Mouse (Mus musculus) embryonic facial prominence, embryonic 13.5 days (tissue): Measurements from ENCODE around the gene Il18bp. TPM values are rescaled to one million over a fixed set of nuclear protein-coding genes. Genes with fewer than 3 reads are reported as not detected.
"Not testable (repeated sequence)": the region's sequence is repeated elsewhere in the genome, so short reads cannot be mapped to it uniquely, and the experiment has no call there.

Experiments used
- ATAC-seq: fragments of 200-750 bp; cut with Nextera tagmentation; 2 replicates; pipeline ENCODE4 v1.8.0; 2017; ENCODE audit warnings: low read depth; ENCODE audit not compliant: insufficient number of reproducible peaks, insufficient read depth, low FRiP score, low TSS enrichment
- H3K27ac ChIP-seq: fragments of 300-500 bp; sonication (generic); 2 replicates; pipeline ENCODE4 v1.5.1; 2015; ENCODE audit warnings: moderate library complexity, mild to moderate bottlenecking, inconsistent platforms
- H3K27me3 ChIP-seq: fragments of 300-500 bp; sonication (generic); 2 replicates; pipeline ENCODE4 v1.6.1; 2015; ENCODE audit warnings: mild to moderate bottlenecking, inconsistent platforms
- H3K36me3 ChIP-seq: fragments of 300-500 bp; sonication (generic); 2 replicates; pipeline ENCODE4 v1.6.1; 2015; ENCODE audit warnings: mild to moderate bottlenecking, inconsistent platforms
- H3K4me1 ChIP-seq: fragments of 300-500 bp; sonication (generic); 2 replicates; pipeline ENCODE4 v1.6.1; 2015; ENCODE audit warnings: inconsistent platforms
- H3K4me2 ChIP-seq: fragments of 300-500 bp; sonication (generic); 2 replicates; pipeline ENCODE4 v1.6.1; 2015; ENCODE audit warnings: moderate library complexity, mild to moderate bottlenecking, inconsistent platforms
- H3K4me3 ChIP-seq: fragments of 300-500 bp; sonication (generic); 2 replicates; pipeline ENCODE4 v1.5.1; 2015; ENCODE audit warnings: mild to moderate bottlenecking, inconsistent platforms
- H3K9ac ChIP-seq: fragments of 300-500 bp; sonication (generic); 2 replicates; pipeline ENCODE4 v1.6.1; 2015; ENCODE audit warnings: mild to moderate bottlenecking, inconsistent platforms
- H3K9me3 ChIP-seq: fragments of 300-500 bp; sonication (generic); 2 replicates; pipeline ENCODE4 v1.6.1; 2016; ENCODE audit warnings: inconsistent platforms
- WGBS: fragments of 180-500 bp; shearing (Covaris S2); methylation state at CpG from one replicate; pipeline ENCODE4 v1.1.7; 2015; ENCODE audit warnings: mixed read lengths; 5-methylcytosine and 5-hydroxymethylcytosine counted together
- polyA plus RNA-seq: library from polyadenylated mRNA; unstranded; fragments of >200 nt; fragmentation: Nextera tagmentation; extraction: Ambion mirVana; gene quantifications from 2 replicates; pipeline ENCODE4 v1.2.1, GENCODE M21; 2015

Gene Il18bp
- polyA plus RNA-seq, 1 experiment from 2014 or later = 3.3 TPM

DNA sequence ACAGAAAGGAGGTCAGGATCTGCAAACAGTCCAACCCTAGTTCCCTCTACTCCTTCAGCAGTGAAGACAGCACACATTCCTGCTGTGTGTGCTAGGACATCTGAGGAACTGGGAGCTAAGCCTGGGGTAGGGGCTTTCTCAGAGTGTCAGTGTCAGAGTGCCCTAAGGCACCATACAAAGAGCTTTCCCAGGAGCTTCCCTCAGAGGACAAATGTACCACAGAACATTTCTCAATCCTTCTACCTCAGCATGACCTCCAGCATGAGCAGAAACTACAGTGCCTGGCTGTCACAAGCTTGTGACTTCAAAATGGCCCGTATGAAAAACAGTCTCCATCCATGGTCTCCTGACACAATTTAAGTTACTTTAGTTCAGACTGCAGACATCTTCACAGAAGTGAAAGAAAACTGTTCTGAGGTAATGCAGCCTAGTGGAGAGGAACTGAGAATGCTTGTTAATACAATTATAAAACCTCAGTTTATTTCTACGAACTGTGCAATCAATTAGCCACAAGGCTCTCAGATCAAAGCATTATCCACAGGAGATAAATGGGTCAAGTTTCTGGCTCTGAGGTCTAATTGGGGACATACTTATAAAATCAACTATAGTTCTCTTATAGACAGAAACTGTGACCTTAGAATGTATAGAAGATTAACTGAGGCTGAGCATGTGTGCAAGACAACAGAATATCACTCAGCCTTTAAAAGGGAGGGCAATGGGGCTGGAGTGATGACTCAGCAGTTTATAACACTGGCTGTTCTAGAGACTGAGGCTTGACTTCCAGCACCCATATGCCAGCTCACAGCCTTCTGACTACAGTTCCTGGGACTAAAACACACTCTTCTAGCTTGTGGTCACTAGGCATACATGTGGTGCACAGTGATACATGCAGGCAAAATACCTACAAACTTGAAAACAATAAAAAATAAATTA lies 7.0 kb upstream of the Il18bp start:
- Histone ChIP-seq H3K4me3 (no peak overlapping the region), H3K27ac (no peak overlapping the region), H3K9me3 (no peaks in the 10 kb centered on the region), H3K4me1 (no peaks in the 10 kb centered on the region), H3K4me2 (no peak overlapping the region), H3K9ac (no peak overlapping the region), H3K36me3 (peaks cover 77% of the 10 kb centered on the region), H3K27me3 (no peaks in the 10 kb centered on the region)
- no peak for ATAC-seq
- 72% methylated on average over 2 of the region's 2 CpGs for WGBS

DNA sequence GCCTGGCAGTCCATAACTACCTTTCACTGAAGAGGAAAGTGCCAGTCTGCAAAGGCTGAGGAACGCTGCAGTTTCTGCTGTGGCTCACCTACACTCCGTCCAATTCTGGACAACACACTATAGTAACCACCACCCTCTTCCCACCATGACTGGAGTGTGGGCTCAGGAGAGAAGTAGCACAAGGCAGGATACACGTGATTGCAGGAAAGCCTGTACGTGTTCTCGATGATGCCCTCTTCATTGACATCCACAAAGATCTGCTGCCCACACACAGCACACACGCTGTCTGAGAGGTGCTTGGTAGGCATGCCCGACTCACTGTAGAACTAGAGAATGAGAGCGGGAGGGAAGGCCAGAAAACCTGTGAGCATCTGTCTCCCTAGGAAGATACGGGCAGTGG lies 5.3 kb upstream of the Il18bp start:
- no peak overlapping the region for H3K27ac ChIP-seq
- 96% methylated on average over 9 of the region's 9 CpGs for WGBS
- H3K4me2 ChIP-seq = no peak overlapping the region
- no peaks in the 10 kb centered on the region for H3K9me3 ChIP-seq
- H3K4me1 ChIP-seq = no peaks in the 10 kb centered on the region
- H3K27me3 ChIP-seq = no peaks in the 10 kb centered on the region
- H3K9ac ChIP-seq = no peak overlapping the region
- peaks cover 79% of the 10 kb centered on the region for H3K36me3 ChIP-seq
- no peak for ATAC-seq
- H3K4me3 ChIP-seq = no peak overlapping the region

DNA sequence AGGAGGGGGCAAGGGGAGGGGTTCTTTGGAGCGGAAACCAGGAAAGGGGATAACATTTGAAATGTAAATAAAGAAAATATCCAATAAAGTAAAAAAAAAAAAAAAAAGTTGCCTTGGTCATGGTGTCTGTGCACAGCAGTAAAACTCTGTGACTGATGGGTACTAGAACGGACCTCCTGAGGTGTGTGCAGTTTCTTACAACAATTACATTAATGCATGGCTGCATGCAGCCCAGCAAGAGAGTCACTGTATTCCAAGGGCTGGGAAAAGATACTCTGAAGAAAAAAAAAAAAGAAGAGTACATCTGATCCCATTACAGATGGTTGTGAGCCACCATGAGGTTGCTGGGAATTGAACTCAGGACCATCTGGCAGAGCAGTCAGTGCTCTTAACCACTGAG lies 2.4 kb upstream of the Il18bp start:
- H3K9me3 ChIP-seq, H3K9ac ChIP-seq, ATAC-seq, H3K4me3 ChIP-seq, H3K4me2 ChIP-seq, H3K27ac ChIP-seq, H3K4me1 ChIP-seq, H3K27me3 ChIP-seq: not testable (repeated sequence)
- 86% methylated on average over 2 of the region's 2 CpGs for WGBS
- peaks cover 87% of the 10 kb centered on the region for H3K36me3 ChIP-seq

DNA sequence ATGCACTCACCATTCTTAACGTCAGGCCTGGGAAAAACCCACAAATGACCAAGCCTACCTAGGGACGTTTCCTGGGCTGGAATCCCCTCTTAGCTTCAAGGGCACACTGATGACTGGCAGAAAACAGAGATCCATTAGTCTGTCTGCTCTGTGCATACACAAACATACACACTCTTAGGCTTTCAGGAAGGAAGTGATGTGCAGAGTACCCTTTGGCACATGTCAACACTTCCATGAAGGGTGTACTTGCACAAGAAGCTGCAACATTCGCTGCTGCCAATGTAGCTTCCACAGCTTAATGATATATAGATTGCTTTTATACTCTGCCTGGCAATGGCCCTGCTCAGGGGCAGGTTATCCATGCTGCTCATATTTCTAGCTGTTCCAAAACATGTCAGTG lies 872 bp upstream of the Il18bp start:
- no peaks in the 10 kb centered on the region for H3K27me3 ChIP-seq
- H3K4me3 ChIP-seq = no peak overlapping the region
- WGBS = 77% methylated on average over 3 of the region's 3 CpGs
- no peaks in the 10 kb centered on the region for H3K4me1 ChIP-seq
- peaks cover 94% of the 10 kb centered on the region for H3K36me3 ChIP-seq
- ATAC-seq = no peak
- H3K4me2 ChIP-seq = no peak overlapping the region
- H3K9ac ChIP-seq = no peak overlapping the region
- no peak overlapping the region for H3K27ac ChIP-seq
- no peaks in the 10 kb centered on the region for H3K9me3 ChIP-seq

DNA sequence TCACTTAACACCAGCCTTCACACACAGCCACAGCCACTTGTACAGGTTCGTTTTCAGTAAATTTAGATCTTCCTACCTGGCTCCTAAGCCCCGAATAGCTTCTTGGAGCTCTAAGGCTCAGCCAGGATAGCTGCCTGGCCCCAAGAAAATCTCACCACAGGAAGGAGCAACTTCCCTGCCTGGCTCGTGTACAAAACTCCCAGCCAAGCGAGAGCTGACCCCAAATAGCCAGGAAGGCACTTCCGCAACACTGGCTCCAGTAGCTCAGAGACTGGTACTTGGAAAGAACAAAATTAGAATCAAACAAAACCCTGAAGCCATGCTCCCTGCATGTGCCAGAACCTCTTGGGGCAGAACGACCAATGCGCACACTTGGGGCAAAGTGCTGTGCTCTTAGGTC lies 456 bp downstream of the Il18bp start:
- no peak overlapping the region for H3K9ac ChIP-seq
- no peak for ATAC-seq
- no peak overlapping the region for H3K27ac ChIP-seq
- no peaks in the 10 kb centered on the region for H3K9me3 ChIP-seq
- H3K36me3 ChIP-seq = peaks cover 96% of the 10 kb centered on the region
- no peaks in the 10 kb centered on the region for H3K27me3 ChIP-seq
- no peak overlapping the region for H3K4me2 ChIP-seq
- no peaks in the 10 kb centered on the region for H3K4me1 ChIP-seq
- no peak overlapping the region for H3K4me3 ChIP-seq
- 83% methylated on average over 7 of the region's 7 CpGs for WGBS

DNA sequence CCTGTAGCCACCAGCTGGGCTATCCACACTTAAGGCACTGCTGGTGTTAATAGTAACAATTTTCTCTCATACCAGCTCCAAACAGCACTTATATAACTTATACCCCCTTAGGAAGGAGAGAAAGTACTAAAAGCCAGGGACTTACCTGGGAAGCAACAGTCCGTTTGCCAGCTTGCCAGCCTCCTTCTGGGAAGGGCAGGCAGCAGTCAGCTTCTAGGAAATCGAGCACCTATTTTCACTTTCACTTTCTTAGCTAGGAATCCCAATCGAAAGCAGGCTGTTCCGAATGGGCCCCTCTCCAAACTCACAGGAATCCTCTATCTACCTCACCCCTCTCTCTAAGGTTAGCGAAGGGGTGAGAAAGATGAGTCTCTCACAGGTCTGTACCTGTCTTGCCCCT lies 1.0 kb downstream of the Il18bp start:
- 82% methylated on average over 5 of the region's 5 CpGs for WGBS
- Histone ChIP-seq H3K36me3 (peaks cover 96% of the 10 kb centered on the region), H3K4me2 (no peak overlapping the region), H3K4me1 (no peaks in the 10 kb centered on the region), H3K9me3 (no peaks in the 10 kb centered on the region), H3K27ac (no peak overlapping the region), H3K27me3 (no peaks in the 10 kb centered on the region), H3K4me3 (no peak overlapping the region), H3K9ac (no peak overlapping the region)
- ATAC-seq = no peak

DNA sequence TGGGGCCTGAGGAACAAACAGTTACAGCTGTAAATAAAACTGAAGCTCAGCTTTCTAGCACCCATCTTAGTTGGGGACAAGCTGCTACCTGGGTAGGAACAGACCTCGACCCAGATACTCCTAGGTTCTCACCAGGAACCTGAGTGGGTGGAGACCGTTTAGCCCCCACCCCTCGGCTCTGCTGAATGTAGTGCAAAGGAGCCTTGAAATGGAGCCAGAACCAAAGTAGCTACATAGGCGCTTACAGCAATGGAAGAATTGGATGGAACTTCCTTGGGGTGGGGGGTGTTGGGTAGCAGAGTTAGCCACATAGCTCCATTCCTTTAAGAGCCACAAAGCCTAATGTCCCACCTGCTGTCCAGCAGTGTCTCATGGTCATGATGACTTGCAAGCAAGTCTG lies 1.6 kb downstream of the Il18bp start:
- no peak overlapping the region for H3K4me3 ChIP-seq
- WGBS = 86% methylated on average over 4 of the region's 4 CpGs
- ATAC-seq = no peak
- no peaks in the 10 kb centered on the region for H3K27me3 ChIP-seq
- H3K36me3 ChIP-seq = peaks cover 96% of the 10 kb centered on the region
- H3K4me2 ChIP-seq = no peak overlapping the region
- H3K27ac ChIP-seq = no peak overlapping the region
- no peaks in the 10 kb centered on the region for H3K9me3 ChIP-seq
- no peaks in the 10 kb centered on the region for H3K4me1 ChIP-seq
- no peak overlapping the region for H3K9ac ChIP-seq

DNA sequence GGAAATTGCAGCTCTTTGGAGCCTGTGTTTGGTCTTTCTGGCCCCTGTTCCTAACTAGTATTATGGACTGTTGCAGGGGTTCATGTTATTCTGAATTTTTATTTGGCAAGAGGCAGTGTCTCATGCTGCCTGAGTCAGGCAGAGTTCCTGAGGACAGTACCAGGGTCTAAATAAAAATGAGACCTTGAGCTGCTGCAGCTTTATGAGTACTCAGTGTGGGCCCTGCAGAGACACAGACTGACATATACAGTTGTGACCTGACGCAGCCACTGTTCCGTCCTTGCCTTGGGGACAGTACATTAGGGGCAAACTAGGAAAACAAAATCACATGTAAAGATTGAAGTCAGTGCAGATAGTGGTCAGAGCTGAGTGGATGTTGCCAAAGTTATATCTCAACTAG lies 3.5 kb downstream of the Il18bp start:
- no peak for ATAC-seq
- 81% methylated on average over 2 of the region's 2 CpGs for WGBS

DNA sequence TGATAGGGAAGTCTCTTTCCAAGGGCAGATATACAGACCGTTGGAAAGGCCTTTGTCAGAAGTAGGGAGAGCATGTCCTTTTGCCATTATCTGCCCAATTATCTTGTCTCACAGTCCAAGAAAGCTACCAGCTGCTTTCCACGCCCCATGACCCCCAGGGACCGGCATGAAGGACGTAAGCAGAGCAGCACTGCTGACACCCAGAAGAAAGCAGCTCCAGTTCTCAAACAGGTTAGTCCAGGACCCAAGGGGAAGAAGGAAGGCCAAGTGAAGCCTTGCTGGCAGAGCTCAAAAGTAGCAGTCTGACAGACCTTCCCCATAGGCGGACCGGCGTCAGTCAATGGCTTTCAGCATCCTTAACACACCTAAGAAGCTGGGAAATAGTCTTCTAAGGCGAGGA lies 5.1 kb downstream of the Il18bp start:
- no peaks in the 10 kb centered on the region for H3K27me3 ChIP-seq
- H3K4me3 ChIP-seq = no peak overlapping the region
- H3K4me1 ChIP-seq = no peaks in the 10 kb centered on the region
- no peak overlapping the region for H3K27ac ChIP-seq
- no peaks in the 10 kb centered on the region for H3K9me3 ChIP-seq
- peaks cover 100% of the 10 kb centered on the region for H3K36me3 ChIP-seq
- H3K9ac ChIP-seq = no peak overlapping the region
- 91% methylated on average over 8 of the region's 8 CpGs for WGBS
- H3K4me2 ChIP-seq = no peak overlapping the region
- no peak for ATAC-seq

More for the DNA sequence above, 3.5 kb downstream of the Il18bp start:
- no peak overlapping the region for H3K4me3 ChIP-seq
- H3K36me3 ChIP-seq = peaks cover 98% of the 10 kb centered on the region
- no peaks in the 10 kb centered on the region for H3K4me1 ChIP-seq
- H3K9me3 ChIP-seq = no peaks in the 10 kb centered on the region
- no peak overlapping the region for H3K27ac ChIP-seq
- H3K4me2 ChIP-seq = no peak overlapping the region
- H3K27me3 ChIP-seq = no peaks in the 10 kb centered on the region
- H3K9ac ChIP-seq = no peak overlapping the region

DNA sequence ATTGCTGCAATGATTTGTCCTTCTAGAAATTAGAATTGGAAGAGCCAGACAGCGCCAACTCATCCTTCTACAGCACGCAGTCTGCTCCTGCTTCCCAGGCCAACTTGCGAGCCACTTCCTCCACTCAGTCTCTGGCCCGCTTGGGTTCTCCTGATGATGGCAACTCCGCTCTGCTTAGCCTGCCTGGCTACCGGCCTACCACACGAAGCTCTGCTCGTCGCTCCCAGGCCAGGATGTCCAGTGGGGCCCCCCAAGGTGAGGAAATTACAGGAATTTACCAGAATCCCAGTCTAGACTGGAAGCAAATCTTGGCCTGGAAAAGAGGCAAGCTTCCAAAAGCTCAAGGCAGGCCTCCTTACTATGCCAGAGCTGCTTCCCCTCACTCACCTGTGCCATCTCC lies 6.6 kb downstream of the Il18bp start:
- Histone ChIP-seq H3K4me2 (no peak overlapping the region), H3K4me1 (no peaks in the 10 kb centered on the region), H3K9me3 (no peaks in the 10 kb centered on the region), H3K4me3 (no peak overlapping the region), H3K36me3 (peaks cover 100% of the 10 kb centered on the region), H3K27ac (no peak overlapping the region), H3K9ac (no peak overlapping the region), H3K27me3 (no peaks in the 10 kb centered on the region)
- 93% methylated on average over 9 of the region's 9 CpGs for WGBS
- no peak for ATAC-seq

DNA sequence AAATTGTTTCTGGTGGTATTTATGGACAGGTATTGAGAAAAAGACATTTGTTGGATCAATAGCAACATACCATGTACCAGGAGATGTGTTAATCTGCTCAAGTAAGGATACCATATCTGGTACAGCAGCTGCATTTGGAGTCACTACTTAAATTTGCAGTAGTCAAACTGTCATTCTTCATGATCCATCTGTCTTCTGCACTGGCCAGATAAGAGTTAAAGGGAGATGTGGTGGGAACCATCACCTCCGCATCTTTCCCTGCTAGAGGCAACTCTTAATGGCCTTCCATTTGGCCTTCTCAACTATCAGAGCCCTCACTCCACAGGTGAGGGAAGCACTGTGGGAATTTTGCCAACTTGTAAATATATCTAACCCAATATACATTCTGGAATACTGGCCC lies 12.0 kb downstream of the Il18bp start:
- no peaks in the 10 kb centered on the region for H3K9me3 ChIP-seq
- no peak overlapping the region for H3K4me3 ChIP-seq
- no peak overlapping the region for H3K4me2 ChIP-seq
- no peak for ATAC-seq
- no peaks in the 10 kb centered on the region for H3K27me3 ChIP-seq
- H3K4me1 ChIP-seq = 0 out of 2 replicates have a peak, but pooled peaks cover 3% of the 10 kb centered on the region
- peaks cover 96% of the 10 kb centered on the region for H3K36me3 ChIP-seq
- H3K9ac ChIP-seq = no peak overlapping the region
- WGBS = 77% methylated on average over 1 of the region's 1 CpGs
- H3K27ac ChIP-seq = no peak overlapping the region

DNA sequence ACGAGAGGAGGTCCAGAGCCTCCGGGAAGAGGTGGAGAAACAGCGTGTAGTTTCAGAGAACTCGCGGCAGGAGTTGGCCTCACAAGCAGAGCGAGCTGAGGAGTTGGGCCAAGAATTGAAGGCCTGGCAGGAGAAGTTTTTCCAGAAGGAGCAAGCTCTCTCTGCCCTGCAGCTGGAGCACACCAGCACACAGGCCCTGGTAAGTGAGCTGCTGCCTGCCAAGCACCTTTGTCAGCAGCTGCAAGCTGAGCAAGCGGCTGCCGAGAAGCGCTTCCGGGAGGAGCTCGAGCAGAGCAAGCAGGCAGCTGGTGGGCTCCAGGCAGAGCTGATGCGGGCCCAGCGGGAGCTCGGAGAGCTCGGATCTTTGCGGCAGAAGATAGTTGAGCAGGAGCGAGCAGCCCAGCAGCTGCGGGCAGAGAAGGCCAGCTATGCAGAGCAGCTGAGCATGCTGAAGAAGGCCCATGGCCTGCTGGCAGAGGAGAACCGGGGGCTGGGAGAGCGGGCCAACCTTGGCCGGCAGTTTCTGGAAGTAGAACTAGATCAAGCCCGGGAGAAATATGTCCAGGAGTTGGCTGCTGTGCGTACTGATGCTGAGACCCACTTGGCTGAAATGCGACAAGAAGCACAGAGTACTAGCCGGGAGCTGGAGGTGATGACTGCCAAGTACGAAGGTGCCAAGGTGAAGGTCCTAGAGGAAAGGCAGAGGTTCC lies 17.4 kb downstream of the Il18bp start:
- no peaks in the 10 kb centered on the region for H3K9me3 ChIP-seq
- H3K4me1 ChIP-seq = 0 out of 2 replicates have a peak, but pooled peaks cover 3% of the 10 kb centered on the region
- H3K36me3 ChIP-seq = peaks cover 94% of the 10 kb centered on the region
- H3K27ac ChIP-seq = no peak overlapping the region
- no peaks in the 10 kb centered on the region for H3K27me3 ChIP-seq
- 91% methylated on average over 26 of the region's 26 CpGs for WGBS
- H3K4me3 ChIP-seq = no peak overlapping the region
- no peak for ATAC-seq
- H3K4me2 ChIP-seq = no peak overlapping the region
- 0 out of 2 replicates have a peak overlapping the region, but pooled peaks have one; percentile 16 for H3K9ac ChIP-seq
